Mouse (Mus musculus) kidney, embryonic 14.5 days (tissue): ENCODE results near the gene Cd83. TPM values are rescaled to one million over a fixed set of nuclear protein-coding genes. Genes with fewer than 3 reads are reported as not detected.

Experiments
- ATAC-seq: fragments of 200-750 bp; cut with Nextera tagmentation; 2 replicates; pipeline ENCODE4 v1.8.0; 2017; ENCODE audit warnings: moderate number of reproducible peaks, mild to moderate bottlenecking, moderate TSS enrichment, moderate library complexity; ENCODE audit not compliant: low FRiP score, low TSS enrichment
- H3K27ac ChIP-seq: fragments of 300-500 bp; sonication (generic); 2 replicates; pipeline ENCODE4 v1.5.1; 2014; ENCODE audit warnings: low read depth, mild to moderate bottlenecking, low read length, moderate library complexity, mixed read lengths
- H3K27me3 ChIP-seq: fragments of 300-500 bp; sonication (generic); 2 replicates; pipeline ENCODE4 v1.6.1; 2014; ENCODE audit warnings: mild to moderate bottlenecking, low read length; ENCODE audit not compliant: control insufficient read depth, insufficient read depth
- H3K36me3 ChIP-seq: fragments of 300-500 bp; sonication (generic); 2 replicates; pipeline ENCODE4 v1.6.1; 2014; ENCODE audit warnings: low read length, mixed read lengths; ENCODE audit not compliant: control insufficient read depth, insufficient read depth
- H3K4me1 ChIP-seq: fragments of 300-500 bp; sonication (generic); 2 replicates; pipeline ENCODE4 v1.6.1; 2014; ENCODE audit warnings: low read length, mixed read lengths; ENCODE audit not compliant: control insufficient read depth, insufficient read depth
- H3K4me2 ChIP-seq: fragments of 300-500 bp; sonication (generic); replicated peaks from 2 replicates; pipeline ENCODE4 v1.6.1; 2014; ENCODE audit warnings: low read depth, mild to moderate bottlenecking, low read length
- H3K4me3 ChIP-seq: fragments of 300-500 bp; sonication (generic); 2 replicates; pipeline ENCODE4 v1.5.1; 2014; ENCODE audit warnings: mild to moderate bottlenecking, low read length
- H3K9ac ChIP-seq: fragments of 300-500 bp; sonication (generic); 2 replicates; pipeline ENCODE4 v1.6.1; 2014; ENCODE audit warnings: low read depth, mild to moderate bottlenecking, low read length, moderate library complexity
- H3K9me3 ChIP-seq: fragments of 300-500 bp; sonication (generic); 2 replicates; pipeline ENCODE4 v1.6.1; 2016; ENCODE audit warnings: low read length; ENCODE audit not compliant: control insufficient read depth
- WGBS: fragments of 180-500 bp; shearing (Covaris S2); extraction: QIAGEN DNeasy Blood & Tissue Kit; methylation state at CpG from one replicate; pipeline ENCODE4 v1.1.7; 2014; 5-methylcytosine and 5-hydroxymethylcytosine counted together
- polyA plus RNA-seq: library from polyadenylated mRNA; unstranded; fragments of >200 nt; fragmentation: Nextera tagmentation; extraction: Ambion mirVana; gene quantifications from 2 replicates; pipeline ENCODE4 v1.2.1, GENCODE M21; 2014

Gene Cd83
- polyA plus RNA-seq, 1 experiment from 2014 or later = 34.6 TPM

DNA sequence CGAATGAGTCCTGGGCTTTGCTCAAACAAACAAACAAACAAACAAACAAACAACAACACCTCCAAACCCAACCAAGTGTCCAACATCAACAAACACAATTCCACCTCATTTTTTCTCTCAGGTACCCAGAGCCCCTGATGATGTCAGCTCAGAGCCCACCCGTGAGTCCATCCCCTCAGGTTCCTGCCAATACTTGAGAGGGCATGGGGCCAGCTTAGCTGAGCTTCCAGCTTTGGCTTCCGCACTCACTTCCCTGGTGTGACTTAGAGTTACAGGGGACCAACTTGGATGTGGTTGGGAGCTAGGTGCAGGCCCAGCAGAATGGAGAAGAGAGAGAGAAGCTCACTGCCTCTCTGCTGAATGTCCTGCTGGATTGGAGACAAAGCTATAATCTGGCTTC, 27.3 kb downstream of the Cd83 start:
- H3K27me3 ChIP-seq = no peaks in the 10 kb centered on the region
- no peak overlapping the region for H3K27ac ChIP-seq
- H3K9me3 ChIP-seq = peaks cover 5% of the 10 kb centered on the region; the same call in 1 of the 2 replicates
- H3K4me3 ChIP-seq = no peak overlapping the region
- H3K4me2 ChIP-seq = no peak overlapping the region
- no peak for ATAC-seq
- peaks cover 3% of the 10 kb centered on the region for H3K4me1 ChIP-seq
- no peaks in the 10 kb centered on the region for H3K36me3 ChIP-seq
- 89% methylated on average over 3 of the region's 3 CpGs for WGBS
- no peak overlapping the region for H3K9ac ChIP-seq

DNA sequence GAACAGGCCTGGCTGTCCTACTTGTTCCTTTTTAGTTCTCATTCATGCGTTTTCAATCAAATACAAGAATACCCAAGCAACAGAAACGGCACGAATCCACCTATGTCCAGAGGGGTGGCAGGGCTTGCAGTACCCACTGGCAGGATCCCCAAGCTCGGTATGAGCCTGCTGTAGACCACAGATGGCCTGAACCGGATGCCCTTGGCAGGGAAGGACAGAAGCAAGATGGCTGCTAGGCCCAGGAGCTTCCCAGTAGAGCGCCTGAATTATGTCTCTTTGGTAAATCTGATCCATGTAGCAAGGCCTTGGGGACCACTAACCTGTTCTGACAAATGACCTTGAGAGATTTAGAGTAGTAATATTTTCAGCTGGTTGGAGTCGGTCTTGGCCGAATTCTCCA, 28.9 kb downstream of the Cd83 start:
- ATAC-seq = no peak
- H3K4me3 ChIP-seq = no peak overlapping the region
- no peaks in the 10 kb centered on the region for H3K27me3 ChIP-seq
- no peaks in the 10 kb centered on the region for H3K4me1 ChIP-seq
- H3K27ac ChIP-seq = no peak overlapping the region
- no peaks in the 10 kb centered on the region for H3K36me3 ChIP-seq
- peaks cover 5% of the 10 kb centered on the region; the same call in 1 of the 2 replicates for H3K9me3 ChIP-seq
- no peak overlapping the region for H3K4me2 ChIP-seq
- 89% methylated on average over 8 of the region's 8 CpGs for WGBS
- H3K9ac ChIP-seq = no peak overlapping the region

DNA sequence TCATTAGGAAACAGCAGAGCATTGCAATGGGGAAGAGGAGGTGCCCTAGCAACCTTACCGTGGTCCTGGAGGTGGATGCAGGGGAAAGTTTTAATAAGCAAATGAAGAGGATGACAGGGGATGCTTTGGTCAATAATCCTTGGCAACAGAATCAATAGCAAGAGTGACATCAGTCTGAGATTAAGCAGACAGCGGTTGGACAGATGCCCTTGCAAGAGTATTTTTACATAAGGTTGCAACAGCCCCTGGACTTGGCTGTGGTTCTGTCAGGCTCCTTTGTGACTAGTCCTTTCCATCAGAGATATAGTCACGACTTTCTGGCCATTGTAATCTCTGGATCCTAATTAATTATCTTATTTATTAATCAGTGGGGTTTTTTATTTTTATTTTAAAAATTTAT, 32.9 kb downstream of the Cd83 start:
- Histone ChIP-seq H3K27ac (no peak overlapping the region), H3K9me3 (peaks cover 5% of the 10 kb centered on the region; the same call in 1 of the 2 replicates), H3K4me1 (no peaks in the 10 kb centered on the region), H3K9ac (no peak overlapping the region), H3K27me3 (no peaks in the 10 kb centered on the region), H3K4me2 (no peak overlapping the region), H3K4me3 (no peak overlapping the region), H3K36me3 (no peaks in the 10 kb centered on the region)
- ATAC-seq = no peak
- WGBS = 86% methylated on average over 3 of the region's 3 CpGs

- Histone ChIP-seq H3K4me2 (no peak overlapping the region), H3K4me3 (no peak overlapping the region), H3K27me3 (no peaks in the 10 kb centered on the region), H3K9ac (no peak overlapping the region), H3K36me3 (no peaks in the 10 kb centered on the region), H3K4me1 (no peaks in the 10 kb centered on the region), H3K9me3 (peaks cover 5% of the 10 kb centered on the region; the same call in 1 of the 2 replicates), H3K27ac (no peak overlapping the region)
- no peak for ATAC-seq
- 63% methylated on average over 7 of the region's 7 CpGs for WGBS
Observed at GRCm38 (mm10) chr13:43818307-43819019, 33.9 kb downstream of the Cd83 start.

GRCm38 (mm10) chr13:43819020-43819310, 34.4 kb downstream of the Cd83 start:
- Histone ChIP-seq H3K9me3 (peaks cover 5% of the 10 kb centered on the region; the same call in 1 of the 2 replicates), H3K4me2 (no peak overlapping the region), H3K9ac (no peak overlapping the region), H3K4me3 (no peak overlapping the region), H3K27me3 (no peaks in the 10 kb centered on the region), H3K4me1 (no peaks in the 10 kb centered on the region), H3K27ac (no peak overlapping the region), H3K36me3 (no peaks in the 10 kb centered on the region)
- ATAC-seq = no peak
- WGBS = 92% methylated on average over 6 of the region's 6 CpGs

GRCm38 (mm10) chr13:43820071-43820470, 35.5 kb downstream of the Cd83 start:
- H3K4me2 ChIP-seq = no peak overlapping the region
- H3K4me3 ChIP-seq = no peak overlapping the region
- WGBS = 64% methylated on average over 8 of the region's 8 CpGs
- no peaks in the 10 kb centered on the region for H3K36me3 ChIP-seq
- H3K9ac ChIP-seq = no peak overlapping the region
- H3K27ac ChIP-seq = no peak overlapping the region
- ATAC-seq = no peak
- no peaks in the 10 kb centered on the region for H3K27me3 ChIP-seq
- peaks cover 5% of the 10 kb centered on the region; the same call in 1 of the 2 replicates for H3K9me3 ChIP-seq
- no peaks in the 10 kb centered on the region for H3K4me1 ChIP-seq

DNA sequence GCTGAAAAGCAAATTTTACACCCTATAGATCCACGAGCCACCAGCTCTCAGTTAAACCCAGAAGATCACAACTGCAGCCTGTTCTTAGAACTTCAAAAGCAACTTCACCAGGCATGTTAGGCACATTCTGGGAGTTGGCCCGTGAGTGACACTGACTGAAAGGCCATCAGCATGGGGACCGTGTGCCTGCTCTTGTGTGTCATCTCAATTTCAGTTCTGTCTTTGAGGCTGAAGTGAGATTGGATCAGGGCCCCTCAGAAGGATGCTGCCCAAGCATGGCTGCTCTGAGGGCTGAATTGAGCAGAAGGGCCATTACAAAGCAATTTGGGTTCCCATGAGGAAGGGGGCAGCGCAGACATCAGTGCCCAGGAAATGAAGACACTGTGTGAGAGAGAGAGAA, 37.7 kb downstream of the Cd83 start:
- Histone ChIP-seq H3K4me3 (no peak overlapping the region), H3K4me1 (no peaks in the 10 kb centered on the region), H3K36me3 (no peaks in the 10 kb centered on the region), H3K4me2 (no peak overlapping the region), H3K27me3 (no peaks in the 10 kb centered on the region), H3K9ac (no peak overlapping the region), H3K27ac (no peak overlapping the region), H3K9me3 (no peaks in the 10 kb centered on the region)
- WGBS = 57% methylated on average over 4 of the region's 4 CpGs
- ATAC-seq = no peak

DNA sequence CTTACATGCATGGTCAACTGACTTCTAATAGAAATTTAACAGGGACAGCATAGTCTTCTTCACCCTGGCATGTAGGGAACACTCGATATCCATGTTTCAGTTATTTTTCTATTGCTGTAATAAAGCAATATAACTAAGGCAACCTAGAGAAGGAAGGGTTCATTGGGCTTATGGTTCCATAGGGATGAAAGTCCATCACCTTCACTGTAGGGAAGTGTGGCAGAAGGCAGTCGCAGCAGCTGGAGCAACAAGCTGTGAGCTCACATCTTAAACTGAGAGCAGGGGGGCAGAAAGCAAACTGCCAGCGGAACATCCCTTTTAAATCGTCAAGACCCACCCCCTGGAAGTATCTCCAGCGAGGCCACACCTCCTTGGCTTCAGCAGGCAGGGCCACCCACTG, 44.1 kb downstream of the Cd83 start:
- ATAC-seq = no peak
- Histone ChIP-seq H3K4me2 (no peak overlapping the region), H3K4me1 (0 out of 2 replicates have a peak, but pooled peaks cover 4% of the 10 kb centered on the region), H3K27ac (no peak overlapping the region), H3K36me3 (no peaks in the 10 kb centered on the region), H3K9ac (no peak overlapping the region), H3K27me3 (no peaks in the 10 kb centered on the region), H3K4me3 (no peak overlapping the region), H3K9me3 (no peaks in the 10 kb centered on the region)
- WGBS = 50% methylated on average over 5 of the region's 5 CpGs

DNA sequence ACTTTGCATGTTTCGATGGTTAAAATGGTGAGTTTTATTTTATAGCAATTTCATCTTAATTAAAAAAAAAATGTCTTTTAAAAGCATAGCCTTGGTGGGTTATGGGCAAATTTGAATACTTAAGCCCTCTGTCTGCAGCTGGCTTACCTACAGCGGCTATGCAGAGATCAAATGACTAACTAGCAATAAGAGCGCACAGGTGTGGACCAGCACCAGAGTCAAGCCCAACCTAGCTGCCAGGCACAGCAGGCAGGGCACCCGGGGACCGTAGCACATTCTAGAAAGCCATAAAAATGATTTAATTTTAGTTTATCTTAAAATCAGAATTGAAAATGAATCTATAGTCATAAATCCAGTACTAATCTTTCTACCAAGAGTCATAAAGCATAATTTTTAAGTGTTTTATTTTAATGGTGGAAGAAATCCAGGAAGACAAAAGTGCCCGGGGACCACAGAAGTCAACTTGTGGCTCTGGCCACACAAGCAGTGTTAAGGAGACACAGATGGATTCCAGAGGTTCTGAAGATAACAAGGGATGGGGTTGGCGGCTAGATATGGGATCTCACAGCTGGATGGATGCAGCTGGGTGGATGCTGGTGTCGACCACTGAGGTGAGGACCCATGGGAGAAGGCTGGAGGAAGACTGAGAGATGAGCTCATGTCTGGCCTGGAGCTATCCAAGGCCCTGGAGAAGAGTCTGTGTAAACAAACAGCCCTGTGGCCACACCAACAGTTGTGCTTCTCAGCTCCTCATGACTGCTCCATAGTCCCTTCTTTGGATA, 46.5 kb downstream of the Cd83 start:
- Histone ChIP-seq H3K9me3 (no peaks in the 10 kb centered on the region), H3K36me3 (no peaks in the 10 kb centered on the region), H3K4me1 (0 out of 2 replicates have a peak, but pooled peaks cover 4% of the 10 kb centered on the region), H3K27me3 (no peaks in the 10 kb centered on the region), H3K4me2 (no peak overlapping the region), H3K9ac (no peak overlapping the region), H3K4me3 (no peak overlapping the region), H3K27ac (no peak overlapping the region)
- ATAC-seq = no peak
- WGBS = 73% methylated on average over 8 of the region's 8 CpGs
